8 mouse cellular contexts compared by ENCODE assay signal in genomic region chr6:137734846-137735609, GRCm38 (mm10). TPM values are rescaled to one million over a fixed set of nuclear protein-coding genes. Genes with fewer than 3 reads are reported as not detected.
DNase-seq lines count a peak whose midpoint lies in the region; ATAC-seq and TF ChIP-seq lines count a peak whose summit lies in the region.

Gene Strap, plus strand, starts transcription at chr6:137735078.

- H3K4me2 ChIP-seq in forebrain, embryonic 14.5 days (ENCODE audit: low read length) = peak within 1 kb of the TSS; percentile 93
- H3K4me2 ChIP-seq in neural tube, embryonic 15.5 days = peak within 1 kb of the TSS; percentile 73

- peak; percentile 99 for DNase-seq in forebrain, embryonic 14.5 days (ENCODE audit: low spot score)
- peak; percentile 97 for DNase-seq in heart, postnatal 14 days
- DNase-seq in layer of hippocampus, adult 11-12 months (ENCODE audit: low spot score) = peak; percentile 94
- DNase-seq in lung, adult 18-20 months = peak; percentile 93 to 95
- DNase-seq in testis, postnatal 14 days (ENCODE audit: low spot score) = peak; percentile 93

- intact Hi-C loops in heart, postnatal 14 days (cut with DNase I) = no loop called here

- whole genome bisulfite sequencing in forebrain, embryonic 14.5 days = under 1% methylated on average over 83 of the region's 86 CpGs
- 0% methylated on average over 70 of the region's 86 CpGs for WGBS in neural tube, embryonic 15.5 days

- H3K9ac ChIP-seq in ES-Bruce4 (ENCODE audit: low read depth, poor library complexity, severe bottlenecking) = peak within 1 kb of the TSS; percentile 92
- H3K9ac ChIP-seq in forebrain, embryonic 14.5 days (ENCODE audit: low read length) = peak within 1 kb of the TSS; percentile 93
- peak within 1 kb of the TSS; percentile 80 for H3K9ac ChIP-seq in neural tube, embryonic 15.5 days (replicated peaks)

- peak within 1 kb of the TSS; percentile 99 for H3K4me3 ChIP-seq in ES-Bruce4 (ENCODE audit: low read depth, low read length)
- peak within 1 kb of the TSS; percentile 96 for H3K4me3 ChIP-seq in forebrain, embryonic 14.5 days (ENCODE audit: low read depth, low read length)
- peak within 1 kb of the TSS; percentile 82 for H3K4me3 ChIP-seq in neural tube, embryonic 15.5 days (replicated peaks)

- no peak within 1 kb of the TSS for H3K27ac ChIP-seq in ES-Bruce4 (ENCODE audit: insufficient read depth, low read length)
- H3K27ac ChIP-seq in forebrain, embryonic 14.5 days (ENCODE audit: low read depth, low read length) = peak within 1 kb of the TSS; percentile 79
- peak within 1 kb of the TSS; percentile 84 for H3K27ac ChIP-seq in neural tube, embryonic 15.5 days (replicated peaks)

- no peaks in the 10 kb centered on the region; the same call in 1 of the 2 replicates for H3K27me3 ChIP-seq in ES-Bruce4 (ENCODE audit: control insufficient read depth, insufficient read depth, low read length, poor library complexity, severe bottlenecking)
- no peaks in the 10 kb centered on the region for H3K27me3 ChIP-seq in forebrain, embryonic 14.5 days (replicated peaks; ENCODE audit: control insufficient read depth, insufficient read depth, low read length)
- 0 out of 2 replicates have a peak, but pooled peaks cover 3% of the 10 kb centered on the region for H3K27me3 ChIP-seq in neural tube, embryonic 15.5 days (replicated peaks)

- peak; percentile 97 for ATAC-seq in cerebellum, adult (ENCODE audit: insufficient number of reproducible peaks, low FRiP score, low TSS enrichment)
- peak; percentile 99 for ATAC-seq in forebrain, embryonic 14.5 days
- ATAC-seq in neural tube, embryonic 15.5 days (ENCODE audit: low FRiP score) = peak; percentile 98

- H3K4me1 ChIP-seq in ES-Bruce4 (ENCODE audit: control insufficient read depth, insufficient read depth, low read length) = peaks cover 3% of the 10 kb centered on the region
- H3K4me1 ChIP-seq in forebrain, embryonic 14.5 days (ENCODE audit: control insufficient read depth, insufficient read depth, low read length) = peaks cover 13% of the 10 kb centered on the region
- peaks cover 22% of the 10 kb centered on the region for H3K4me1 ChIP-seq in neural tube, embryonic 15.5 days

- H3K36me3 ChIP-seq in ES-Bruce4 (ENCODE audit: control insufficient read depth, insufficient read depth, low read length, poor library complexity, severe bottlenecking) = peaks cover 30% of the 10 kb centered on the region
- peaks cover 19% of the 10 kb centered on the region for H3K36me3 ChIP-seq in forebrain, embryonic 14.5 days (ENCODE audit: control insufficient read depth, insufficient read depth, low read length)
- peaks cover 14% of the 10 kb centered on the region for H3K36me3 ChIP-seq in neural tube, embryonic 15.5 days

- peak; percentile 90 for TF ChIP-seq POLR2A in ES-Bruce4 (IDR thresholded peaks at IDR 0.05; ENCODE audit: insufficient read depth, low read length)

- no peak for TF ChIP-seq CTCF in ES-Bruce4 (IDR thresholded peaks at IDR 0.05; ENCODE audit: low read depth, low read length)

- H3K9me3 ChIP-seq in ES-Bruce4 (replicated peaks; ENCODE audit: control insufficient read depth, insufficient read depth, low read length, poor library complexity, severe bottlenecking) = no peaks in the 10 kb centered on the region
- H3K9me3 ChIP-seq in forebrain, embryonic 14.5 days (replicated peaks; ENCODE audit: control insufficient read depth, low read length) = no peaks in the 10 kb centered on the region
- H3K9me3 ChIP-seq in neural tube, embryonic 15.5 days (replicated peaks) = no peaks in the 10 kb centered on the region

- TF ChIP-seq EP300 in ES-Bruce4 (IDR thresholded peaks at IDR 0.05; ENCODE audit: insufficient read depth, low read depth, low read length) = no peak

RNA-seq across cellular contexts. Expression of gene Strap, which starts in this region (rescaled TPM):
- 115 and 117 TPM in 2 replicates for polyA plus RNA-seq in ES-Bruce4 (2011; ENCODE audit: insufficient read depth, insufficient read length, low read depth, missing spikeins)
- polyA plus RNA-seq in forebrain, embryonic 14.5 days (2014; fragmentation: Nextera tagmentation; extraction: Ambion mirVana) = 209 and 220 TPM in 2 replicates
- 10 to 100 TPM; 78.8 to 88.3 TPM for total RNA-seq in heart, postnatal 14 days (2021)
- polyA plus RNA-seq in neural tube, embryonic 15.5 days (2015; fragmentation: Nextera tagmentation; extraction: Ambion mirVana) = 155 and 158 TPM in 2 replicates
